Mouse (Mus musculus) activated CD4-positive, CD25-positive, alpha-beta regulatory T cell, adult 9 weeks (primary cell): Measurements from ENCODE around the gene AY074887. TPM values are rescaled to one million over a fixed set of nuclear protein-coding genes. Genes with fewer than 3 reads are reported as not detected.

Experiments used
- polyA plus RNA-seq: library from polyadenylated mRNA; unstranded; fragments of 100-300 nt; shearing (Covaris generic); gene quantifications from one replicate; pipeline ENCODE4 v1.2.1, GENCODE M21; 2017

The AY074887 gene
- polyA plus RNA-seq, result not detected

GRCm38 (mm10) chr9:54950575-54951321, at the start of gene AY074887, which contains the start of gene Psma4:
TSS of gene AY074887 (minus strand) at chr9:54950998.
TSS of gene Psma4 (plus strand) at chr9:54950790.

GRCm38 (mm10) chr9:54980674-54981073, 29.9 kb upstream of the AY074887 start, which contains the start of gene Chrna5:
TSS of gene Chrna5 (plus strand) at chr9:54980880.

GRCm38 (mm10) chr9:54917010-54917677, 33.7 kb downstream of the AY074887 start, which contains the start of gene Hykk:
TSS of gene Hykk (plus strand) at chr9:54917283.

Other genes starting within 250 kb of the AY074887 start
- gene Wdr61, start 216.5 kb downstream of the AY074887 start, polyA plus RNA-seq, result 105 TPM
- not detected for gene Crabp1, start 186.2 kb downstream of the AY074887 start, polyA plus RNA-seq
- gene Ireb2, start 87.2 kb downstream of the AY074887 start, polyA plus RNA-seq, result 27.6 TPM
- 0.43 TPM for gene Hykk, start 33.7 kb downstream of the AY074887 start, polyA plus RNA-seq
- gene Psma4, start 208 bp downstream of the AY074887 start, polyA plus RNA-seq, result 282 TPM
- not detected for gene Chrna5, start 29.9 kb upstream of the AY074887 start, polyA plus RNA-seq
- not detected for gene Chrna3, start 75.6 kb upstream of the AY074887 start, polyA plus RNA-seq
- not detected for gene Chrnb4, start 97.8 kb upstream of the AY074887 start, polyA plus RNA-seq
- 8.3 TPM for gene Ube2q2, start 197.9 kb upstream of the AY074887 start, polyA plus RNA-seq